ENCODE assay signal across 28 mouse cellular contexts in genomic region chr5:108662772-108663171, GRCm38 (mm10).
"Had no signal": no experiment of that assay in that cellular context is flagged by ENCODE, and none has a peak within 500 bp of the region (broad histone marks: within the 10 kb centered on the region; RNA-seq: fewer than 3 reads in every experiment).

No protein-coding gene starts in this region.

- H3K27me3 ChIP-seq: embryonic facial prominence, embryonic 12.5 days; embryonic facial prominence, embryonic 15.5 days had no signal

- DNase-seq: cerebellum, adult 2 months; cerebellum, adult 9-10 months; cerebellum, postnatal 10 days; cerebellum, postnatal 14 days; cerebellum, postnatal 25 days; cerebellum, postnatal 36 days; embryo, embryonic 11 days; forebrain, postnatal 0 days; gastrocnemius, adult 2 months; gastrocnemius, postnatal 10 days; gastrocnemius, postnatal 14 days; gastrocnemius, postnatal 25 days; gastrocnemius, postnatal 36 days; heart, adult 11 months; heart, adult 18-20 months; heart, adult 2 months had no signal

- H3K36me3 ChIP-seq: forebrain, embryonic 12.5 days; forebrain, embryonic 15.5 days had no signal

- H3K27ac ChIP-seq: embryonic facial prominence, embryonic 10.5 days; embryonic facial prominence, embryonic 12.5 days; embryonic facial prominence, embryonic 13.5 days; embryonic facial prominence, embryonic 15.5 days; forebrain, embryonic 10.5 days; forebrain, embryonic 12.5 days; forebrain, embryonic 13.5 days; forebrain, embryonic 15.5 days; gastrocnemius, adult 2 months; heart, adult 2 months; heart, embryonic 10.5 days had no signal

- H3K9ac ChIP-seq: embryonic facial prominence, embryonic 12.5 days; embryonic facial prominence, embryonic 13.5 days; embryonic facial prominence, embryonic 15.5 days; forebrain, embryonic 12.5 days; forebrain, embryonic 13.5 days; forebrain, embryonic 15.5 days; forebrain, postnatal 0 days had no signal

- H3K4me3 ChIP-seq: embryonic facial prominence, embryonic 10.5 days; embryonic facial prominence, embryonic 12.5 days; embryonic facial prominence, embryonic 13.5 days; embryonic facial prominence, embryonic 15.5 days; erythroblast, embryonic 14.5 days; forebrain, embryonic 10.5 days; forebrain, embryonic 12.5 days; forebrain, embryonic 13.5 days; forebrain, embryonic 15.5 days; gastrocnemius, adult 2 months; heart, adult 2 months; heart, embryonic 10.5 days had no signal

- H3K4me2 ChIP-seq: embryonic facial prominence, embryonic 12.5 days; embryonic facial prominence, embryonic 13.5 days; embryonic facial prominence, embryonic 15.5 days; forebrain, embryonic 12.5 days; forebrain, embryonic 13.5 days; forebrain, embryonic 15.5 days had no signal

- H3K9me3 ChIP-seq: embryonic facial prominence, embryonic 10.5 days; embryonic facial prominence, embryonic 12.5 days; embryonic facial prominence, embryonic 13.5 days; embryonic facial prominence, embryonic 15.5 days; forebrain, embryonic 10.5 days; forebrain, embryonic 12.5 days; forebrain, embryonic 13.5 days; forebrain, embryonic 15.5 days; heart, embryonic 10.5 days had no signal

- ATAC-seq: forebrain, embryonic 13.5 days; forebrain, embryonic 14.5 days; forebrain, embryonic 15.5 days; forebrain, embryonic 16.5 days; forebrain, postnatal 0 days had no signal
